Mouse (Mus musculus): Measurements from ENCODE around the gene Rpl12.
"Not testable (repeated sequence)": the region's sequence is repeated elsewhere in the genome, so short reads cannot be mapped to it uniquely, and the experiment has no call there.

The Rpl12 gene

DNA sequence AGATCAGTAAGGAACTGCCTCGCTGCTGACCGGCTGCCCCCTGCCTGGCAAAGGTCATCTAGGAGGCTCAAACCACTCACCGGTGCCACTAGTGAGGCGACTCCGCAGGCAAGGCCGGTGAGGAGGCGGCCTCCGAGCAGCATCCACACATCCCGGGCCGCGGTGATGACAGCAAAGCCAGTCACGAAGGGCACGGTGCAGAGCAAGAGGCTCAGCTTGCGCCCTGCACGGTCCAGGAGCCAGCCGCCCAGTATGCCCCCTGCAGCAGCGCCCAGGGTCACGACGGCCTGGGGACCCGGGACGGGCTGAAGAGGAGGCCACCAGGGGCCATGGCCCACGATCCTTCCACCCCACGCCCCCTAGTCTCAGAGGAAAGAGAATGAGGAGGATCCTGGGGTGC is 19.9 kb downstream of the Rpl12 start:
- in situ Hi-C loops (cut with MboI, MseI): no loop called here

DNA sequence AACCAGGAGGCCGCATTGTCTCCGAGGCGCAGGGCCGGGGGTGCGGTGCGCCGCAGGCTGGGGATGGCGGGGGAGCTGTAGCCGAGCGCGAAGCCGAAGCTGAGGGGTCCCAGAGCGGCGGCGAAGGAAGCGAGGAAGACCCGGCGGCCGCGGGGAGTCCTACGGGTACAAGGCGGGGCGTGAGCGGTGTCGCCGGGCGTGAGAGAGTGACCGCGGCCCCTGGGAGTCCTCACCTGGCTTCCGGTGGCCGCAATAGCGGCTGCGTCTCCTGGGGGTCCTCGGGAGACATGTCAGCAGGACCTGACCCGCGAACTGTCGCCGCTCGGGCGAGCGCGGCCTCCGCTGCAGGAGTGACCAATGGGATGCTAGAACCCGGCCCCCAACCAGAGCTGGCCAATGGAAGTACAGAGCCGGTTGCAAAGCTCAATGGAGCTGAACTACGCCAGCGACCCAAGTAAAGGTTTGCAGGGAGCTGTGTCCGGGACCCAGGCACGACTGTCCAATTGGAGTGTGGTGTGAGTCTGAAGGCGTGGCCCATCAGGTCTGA is 20.4 kb downstream of the Rpl12 start, which contains the start of gene Slc2a8:
Slc2a8 (minus strand) TSS at position 359 of the 547 bp plus-strand sequence.
- in situ Hi-C loops (cut with MboI, MseI): no loop called here

DNA sequence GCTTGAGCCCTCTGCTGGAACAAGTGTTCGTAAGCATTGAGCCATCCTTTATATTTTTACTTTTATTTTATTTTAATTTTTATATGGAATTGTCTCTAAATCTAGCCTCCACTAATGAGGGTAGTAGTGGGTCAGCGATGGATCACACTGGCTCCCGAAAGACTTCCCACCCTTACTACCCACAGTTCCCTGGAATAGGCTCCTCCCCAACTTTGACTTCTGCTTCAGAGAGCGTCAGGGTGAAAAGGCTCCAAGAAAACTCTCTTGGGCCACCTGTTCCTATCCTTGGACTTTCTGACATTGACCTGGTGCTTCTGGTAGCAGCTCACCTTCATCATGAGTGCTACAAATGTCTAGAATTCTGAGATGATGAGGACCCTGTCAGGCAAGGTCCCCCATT is 21.3 kb downstream of the Rpl12 start:
- in situ Hi-C loops (cut with MboI, MseI): no loop called here

GRCm38 (mm10) chr2:32983617-32984016 is 22.3 kb downstream of the Rpl12 start:
- in situ Hi-C loops (cut with MboI, MseI): no loop called here

GRCm38 (mm10) chr2:32985844-32986243 is 24.5 kb downstream of the Rpl12 start:
- in situ Hi-C loops (cut with MboI, MseI): no loop called here

- in situ Hi-C loops (cut with MboI, MseI): no loop called here
Measured at GRCm38 (mm10) chr2:32989376-32989775, 28.0 kb downstream of the Rpl12 start.

GRCm38 (mm10) chr2:32990167-32990832 is 28.9 kb downstream of the Rpl12 start:
- in situ Hi-C loops (cut with MboI, MseI): no loop called here

- in situ Hi-C loops (cut with MboI, MseI): no loop called here
Measured at GRCm38 (mm10) chr2:32992130-32992529, 30.8 kb downstream of the Rpl12 start.

DNA sequence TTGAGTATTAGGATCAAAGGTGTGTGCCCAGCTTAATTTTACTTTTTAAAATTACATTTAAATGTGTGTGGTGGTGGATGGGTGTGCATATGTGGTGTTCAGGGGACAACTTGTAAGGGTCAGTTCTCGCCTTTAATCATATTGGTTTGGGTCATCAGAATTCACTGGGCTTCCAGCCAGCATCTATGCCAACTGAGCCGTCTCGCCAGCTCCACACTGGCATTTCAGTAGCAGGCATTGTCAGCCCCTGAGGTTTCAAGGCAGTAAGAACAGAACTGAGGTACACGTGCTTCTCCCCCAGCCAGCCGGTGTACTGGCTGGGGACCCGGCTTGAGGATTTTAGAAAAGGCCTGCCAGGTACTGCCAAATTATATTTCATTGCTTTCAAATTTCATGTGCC is 35.7 kb downstream of the Rpl12 start:
- in situ Hi-C loops (cut with MboI, MseI): no loop called here

DNA sequence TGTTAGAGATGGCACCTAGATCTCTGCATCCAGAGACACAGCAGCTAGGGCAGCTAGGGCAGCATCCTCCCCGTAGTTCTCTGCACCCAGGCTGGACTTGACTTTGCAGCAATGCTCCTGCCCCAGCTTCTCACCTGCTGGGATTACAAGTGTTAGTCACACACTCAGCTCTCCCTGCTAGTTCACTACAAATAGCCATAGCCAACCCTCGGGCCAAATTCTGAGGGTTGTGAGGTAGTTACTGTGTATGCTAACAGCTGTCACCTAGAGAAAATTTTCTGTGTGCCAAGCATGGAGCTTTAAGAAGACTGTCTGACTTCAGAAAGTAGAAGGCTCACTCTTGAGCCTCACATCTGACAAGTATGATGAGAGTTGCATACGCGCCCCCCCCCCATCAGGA is 36.4 kb downstream of the Rpl12 start:
- in situ Hi-C loops (cut with MboI, MseI): no loop called here

DNA sequence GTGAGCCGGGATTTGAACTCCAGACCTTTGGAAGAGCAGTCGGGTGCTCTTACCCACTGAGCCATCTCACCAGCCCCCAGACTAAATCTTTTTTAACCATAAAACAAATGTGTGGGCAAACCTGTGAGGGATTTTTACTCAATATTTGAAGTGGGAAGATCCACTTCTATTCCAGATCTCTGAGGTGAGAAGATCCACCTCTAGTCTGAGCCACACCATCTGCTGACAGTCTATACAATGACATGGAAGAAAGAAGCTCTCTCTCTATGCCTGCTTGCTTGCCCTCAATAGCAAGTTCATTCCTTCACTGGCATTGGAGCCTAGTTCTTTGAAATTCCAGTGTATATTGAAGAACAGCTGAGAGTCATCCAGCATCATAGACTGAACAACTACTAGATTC is 38.4 kb downstream of the Rpl12 start:
- in situ Hi-C loops (cut with MboI, MseI): no loop called here

DNA sequence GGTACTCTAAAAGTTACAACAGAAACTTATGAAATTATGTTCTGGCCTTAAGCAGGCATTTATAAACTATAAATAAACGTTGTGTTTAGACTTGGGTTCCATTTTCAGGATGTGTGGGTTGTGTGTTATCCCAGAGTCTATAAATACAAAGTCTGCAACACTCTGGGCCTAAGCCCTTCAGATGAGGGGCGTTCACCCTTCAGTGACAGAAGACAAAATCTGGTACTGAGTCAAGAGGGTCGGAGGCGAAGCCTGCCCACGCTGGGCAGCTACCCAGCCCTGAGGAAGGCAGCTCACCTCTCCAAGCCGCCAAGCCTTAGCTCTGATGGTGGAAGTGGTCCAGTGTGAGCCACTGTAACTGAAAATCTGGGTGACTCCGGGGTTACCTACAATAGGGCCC is 40.8 kb downstream of the Rpl12 start:
- in situ Hi-C loops (cut with MboI, MseI): no loop called here

GRCm38 (mm10) chr2:33005041-33005440 is 43.7 kb downstream of the Rpl12 start:
- in situ Hi-C loops (cut with MboI, MseI): no loop called here

DNA sequence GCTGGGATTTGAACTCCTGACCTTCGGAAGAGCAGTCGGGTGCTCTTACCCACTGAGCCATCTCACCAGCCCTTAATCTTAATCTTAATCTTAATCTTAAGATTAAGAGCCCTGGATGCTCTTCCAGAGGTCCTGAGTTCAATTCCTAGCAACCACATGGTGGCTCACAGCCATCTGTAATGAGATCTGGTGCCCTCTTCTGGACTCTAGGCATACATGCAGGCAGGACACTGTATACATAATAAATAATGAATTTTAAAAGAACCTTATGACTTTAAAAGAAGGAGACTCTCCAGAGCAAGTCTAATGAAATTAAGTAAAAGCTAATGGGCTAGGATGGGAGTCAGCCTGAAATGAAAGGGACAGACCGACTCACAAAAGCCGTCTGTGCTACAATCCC is 47.7 kb downstream of the Rpl12 start:
- in situ Hi-C loops (cut with MboI, MseI): not testable (repeated sequence)

DNA sequence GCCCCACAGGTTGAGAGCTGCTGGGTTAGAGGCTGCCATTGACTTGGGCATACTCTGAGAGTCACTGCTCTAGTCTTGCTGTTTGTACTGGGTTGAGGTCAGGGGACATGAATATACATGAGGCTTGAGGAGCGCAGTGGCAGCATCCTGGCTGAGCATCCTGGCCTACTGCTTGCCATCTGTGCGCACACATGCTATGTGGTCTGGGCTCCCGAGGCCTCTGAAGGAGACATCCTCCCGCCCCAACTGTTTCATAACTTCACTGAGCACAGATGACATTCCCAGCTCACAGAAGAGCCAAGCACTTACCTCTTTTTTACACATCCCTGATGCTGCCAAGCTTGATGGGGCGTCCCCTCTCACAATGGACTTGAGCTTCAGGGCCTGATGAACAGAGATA is 53.5 kb downstream of the Rpl12 start:
- in situ Hi-C loops (cut with MboI, MseI): no loop called here
